Mouse (Mus musculus) G1E (cell line): Measurements from ENCODE around the gene RPS10-NUDT3.

Experiments
- CTCF ChIP-seq: IDR thresholded peaks from 2 replicates; pipeline ENCODE4 v1.5.1; 2012; ENCODE audit warnings: low read depth, low read length, inconsistent platforms, mixed read lengths
- GATA1 ChIP-seq: IDR thresholded peaks from 2 replicates; pipeline ENCODE4 v1.6.1; 2012; ENCODE audit warnings: borderline replicate concordance, low read length, inconsistent platforms, mixed read lengths
- TAL1 ChIP-seq: conservative IDR thresholded peaks from 2 replicates; pipeline ENCODE4 v1.6.1; 2012; ENCODE audit warnings: low read depth, low read length, inconsistent platforms, mixed read lengths

DNA sequence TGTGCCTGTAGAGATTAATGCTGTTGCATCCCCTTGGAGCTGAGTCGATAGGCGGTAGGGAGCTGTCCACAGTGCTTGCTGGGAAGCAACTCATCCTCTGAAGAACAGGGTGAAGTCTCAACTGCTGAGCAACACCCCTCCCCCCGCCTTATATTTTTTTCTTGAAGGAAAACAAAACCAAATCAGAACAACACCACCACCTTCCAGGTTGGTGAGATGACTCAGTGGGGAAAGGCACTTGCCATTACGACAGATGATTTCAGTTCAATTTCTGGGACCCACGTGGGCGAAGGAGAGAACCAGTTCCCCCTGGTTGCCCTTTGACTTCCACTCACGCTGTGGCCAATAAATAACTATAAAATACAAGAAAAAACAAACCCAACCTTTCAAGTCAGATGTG lies 23.7 kb upstream of the RPS10-NUDT3 start:
- no peak for TF ChIP-seq CTCF
- no peak for TF ChIP-seq TAL1
- TF ChIP-seq GATA1 = no peak
